Mouse (Mus musculus): ENCODE measurements around the gene 5430403G16Rik. TPM values are rescaled to one million over a fixed set of nuclear protein-coding genes. Genes with fewer than 3 reads are reported as not detected.
"Not testable (repeated sequence)": the region's sequence is repeated elsewhere in the genome, so short reads cannot be mapped to it uniquely, and the experiment has no call there.

The 5430403G16Rik gene
- total RNA-seq (2021) (under 1 TPM; 0.21 to 0.27 TPM), polyA plus RNA-seq (2012; rRNA removed) (0.02 and 0.15 TPM in 2 replicates)
- long read RNA-seq: 0 reads

- H3K27me3 ChIP-seq (ENCODE audit: control insufficient read depth, insufficient read depth, low read length); H3K79me2 ChIP-seq (replicated peaks; ENCODE audit: control insufficient read depth, insufficient read depth, low read length); H3K27ac ChIP-seq; H3K4me1 ChIP-seq (ENCODE audit: control insufficient read depth, insufficient read depth, low read length); H3K36me3 ChIP-seq (ENCODE audit: control insufficient read depth, insufficient read depth, low read length): not testable (repeated sequence)
- TF ChIP-seq POLR2A (IDR thresholded peaks at IDR 0.05; ENCODE audit: insufficient read depth, low read depth, low read length): peak; percentile 46; the same call in 1 of the 2 replicates
- intact Hi-C loops (cut with DNase I): loop anchor here (10.0 kb wide), 1 partner anchor 64 kb away; the partner anchor contains the start of gene 4930522L14Rik
- Histone ChIP-seq H3K9ac (ENCODE audit: low read depth, low read length) (peak within 1 kb of the TSS; percentile 92), H3K4me3 (peak within 1 kb of the TSS; percentile 50)
- under 1% methylated on average over 26 of the region's 26 CpGs for WGBS
- DNase-seq: peak; percentile 64 to 81
Measured at GRCm38 (mm10) chr5:109690537-109691201, at the start of gene 5430403G16Rik. Gene 5430403G16Rik (minus strand): TSS chr5:109691041.

GRCm38 (mm10) chr5:109717341-109717740 is 26.5 kb upstream of the 5430403G16Rik start:
- 61% methylated on average over 3 of the region's 3 CpGs for WGBS
- H3K27ac ChIP-seq; H3K27me3 ChIP-seq (ENCODE audit: control insufficient read depth, insufficient read depth, low read length); H3K4me3 ChIP-seq; H3K36me3 ChIP-seq (ENCODE audit: control insufficient read depth, insufficient read depth, low read length); H3K9ac ChIP-seq (ENCODE audit: low read depth, low read length); DNase-seq; H3K4me1 ChIP-seq (ENCODE audit: control insufficient read depth, insufficient read depth, low read length); intact Hi-C loops (cut with DNase I); H3K79me2 ChIP-seq (replicated peaks; ENCODE audit: control insufficient read depth, insufficient read depth, low read length): not testable (repeated sequence)

- intact Hi-C loops (cut with DNase I): loop anchor here (10.0 kb wide), 1 partner anchor 63 kb away; the partner anchor contains the start of gene 4930522L14Rik
- WGBS: 57% methylated on average over 5 of the region's 5 CpGs
Measured at GRCm38 (mm10) chr5:109691205-109691965, 544 bp upstream of the 5430403G16Rik start.

GRCm38 (mm10) chr5:109682921-109683320 is 7.9 kb downstream of the 5430403G16Rik start:
- no peak overlapping the region for H3K4me3 ChIP-seq
- intact Hi-C loops (cut with DNase I): no loop called here
- no peak for TF ChIP-seq EP300 (IDR thresholded peaks at IDR 0.05; ENCODE audit: insufficient read depth, low read depth, low read length)
- no peak for TF ChIP-seq CTCF (IDR thresholded peaks at IDR 0.05)
- no peak for TF ChIP-seq POLR2A (IDR thresholded peaks at IDR 0.05; ENCODE audit: insufficient read depth, low read depth, low read length)
- no peak for DNase-seq
- no peaks in the 10 kb centered on the region for H3K4me1 ChIP-seq (ENCODE audit: control insufficient read depth, insufficient read depth, low read length)
- H3K36me3 ChIP-seq (ENCODE audit: control insufficient read depth, insufficient read depth, low read length): no peaks in the 10 kb centered on the region
- 65% methylated on average over 4 of the region's 4 CpGs for WGBS
- no peaks in the 10 kb centered on the region for H3K79me2 ChIP-seq (replicated peaks; ENCODE audit: control insufficient read depth, insufficient read depth, low read length)
- no peak overlapping the region for H3K9ac ChIP-seq (ENCODE audit: low read depth, low read length)
- H3K27me3 ChIP-seq (ENCODE audit: control insufficient read depth, insufficient read depth, low read length): no peaks in the 10 kb centered on the region
- H3K27ac ChIP-seq: no peak overlapping the region

More at GRCm38 (mm10) chr5:109691205-109691965, 544 bp upstream of the 5430403G16Rik start:
- H3K79me2 ChIP-seq (replicated peaks; ENCODE audit: control insufficient read depth, insufficient read depth, low read length); DNase-seq; H3K9ac ChIP-seq (ENCODE audit: low read depth, low read length); H3K27me3 ChIP-seq (ENCODE audit: control insufficient read depth, insufficient read depth, low read length); H3K36me3 ChIP-seq (ENCODE audit: control insufficient read depth, insufficient read depth, low read length); H3K4me1 ChIP-seq (ENCODE audit: control insufficient read depth, insufficient read depth, low read length); H3K27ac ChIP-seq: not testable (repeated sequence)
- H3K4me3 ChIP-seq: peak overlapping the region; percentile 50; the same call in 1 of the 2 replicates

Other genes starting within 250 kb of the 5430403G16Rik start
- 1 to 10 TPM; 4.7 to 7.3 TPM for gene Crlf2, start 132.0 kb downstream of the 5430403G16Rik start, total RNA-seq (2021)
- gene Crlf2, start 132.0 kb downstream of the 5430403G16Rik start, polyA plus RNA-seq (2012; rRNA removed): 3.4 and 8.4 TPM in 2 replicates
- 1 to 10 TPM in 1 of 2 experiments, under 1 TPM in 1; 0.99 to 1.6 TPM for gene 4930522L14Rik, start 60.8 kb upstream of the 5430403G16Rik start, total RNA-seq (2021)
- 0.09 and 1.6 TPM in 2 replicates for gene 4930522L14Rik, start 60.8 kb upstream of the 5430403G16Rik start, polyA plus RNA-seq (2012; rRNA removed)
- gene Gm15446, start 232.4 kb upstream of the 5430403G16Rik start, total RNA-seq (2021): 1 to 10 TPM; 2.9 to 3.1 TPM
- 1.2 and 2.0 TPM in 2 replicates for gene Gm15446, start 232.4 kb upstream of the 5430403G16Rik start, polyA plus RNA-seq (2012; rRNA removed)

Data from heart, adult 2 months (tissue).